Mouse (Mus musculus): ENCODE data around the gene AC131692.1.

DNA sequence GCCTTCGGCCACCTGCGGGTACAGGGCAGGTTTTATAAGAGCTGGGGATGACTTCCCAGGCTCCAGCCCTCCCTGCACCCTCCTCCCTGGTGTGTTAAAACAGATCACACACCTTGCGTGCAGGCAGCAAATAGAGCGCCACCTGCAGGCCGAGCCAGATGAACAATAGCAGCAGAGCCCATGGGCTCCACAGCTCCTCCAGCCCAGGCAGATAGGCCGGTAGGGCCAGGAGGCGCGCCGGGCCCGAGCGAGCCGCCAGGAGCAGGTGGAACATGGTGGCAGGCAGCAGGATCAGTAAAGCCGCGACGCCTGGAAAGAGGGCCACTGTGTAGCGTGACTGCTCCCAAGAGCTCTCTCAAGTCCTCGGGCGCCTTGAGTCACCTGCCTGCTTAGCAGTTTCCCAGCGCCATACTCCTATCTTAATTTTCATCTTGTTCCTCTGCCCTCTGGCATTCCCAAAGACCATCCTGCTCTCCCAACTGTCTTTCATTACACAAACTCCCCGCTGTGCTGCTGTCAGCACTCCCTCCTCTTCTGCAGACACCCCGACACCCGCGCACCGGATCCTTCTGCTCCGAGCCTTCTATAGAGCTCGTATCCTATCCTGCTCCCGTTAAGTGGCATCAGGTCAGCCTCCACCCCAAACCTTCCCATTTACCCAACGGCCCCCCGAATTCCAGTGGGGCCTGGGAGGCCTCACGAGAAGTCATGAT, 27.1 kb upstream of the AC131692.1 start:
- TF ChIP-seq GATA1 (IDR thresholded peaks at IDR 0.05; ENCODE audit: borderline replicate concordance, low read length) (no peak), FLI1 (IDR thresholded peaks at IDR 0.05; ENCODE audit: low read length) (no peak)
